Mouse (Mus musculus) megakaryocyte, embryonic 14.5 days (primary cell): ENCODE data around the gene Rbbp8nl.

Experiments
- FLI1 ChIP-seq: IDR thresholded peaks from 2 replicates; pipeline ENCODE4 v1.6.1; 2012; ENCODE audit warnings: low read length, inconsistent platforms, mixed read lengths
- GATA1 ChIP-seq: IDR thresholded peaks from 3 replicates; pipeline ENCODE4 v1.6.1; 2012; ENCODE audit warnings: mixed read lengths, low read length, inconsistent platforms, borderline replicate concordance

DNA sequence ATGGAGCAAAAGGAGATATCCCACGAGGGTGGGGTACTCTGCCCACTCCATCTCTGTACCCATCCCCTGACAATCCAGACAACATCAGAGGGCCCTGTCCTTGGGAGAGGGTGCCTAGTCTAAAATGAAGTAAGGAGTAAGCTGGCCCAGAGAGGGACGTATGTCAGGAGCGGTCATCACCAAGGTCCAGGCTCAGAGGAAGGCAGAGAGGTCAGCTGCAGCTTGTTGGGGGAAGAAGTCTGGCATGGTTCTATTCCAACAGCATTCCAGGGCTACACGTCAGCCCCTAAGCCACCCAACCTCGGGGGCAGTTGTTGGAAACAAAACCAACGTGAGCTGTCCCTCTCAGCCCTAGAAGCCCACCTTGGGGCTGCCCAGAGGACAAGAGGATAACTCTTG lies 61.6 kb downstream of the Rbbp8nl start:
- no peak for TF ChIP-seq GATA1
- TF ChIP-seq FLI1, result no peak
